Mouse (Mus musculus): ENCODE measurements around the gene Raver1. TPM values are rescaled to one million over a fixed set of nuclear protein-coding genes. Genes with fewer than 3 reads are reported as not detected.
"Not testable (repeated sequence)": the region's sequence is repeated elsewhere in the genome, so short reads cannot be mapped to it uniquely, and the experiment has no call there.

Raver1 gene
- polyA plus RNA-seq, 1 experiment from 2014 or later = 44.9 TPM

DNA sequence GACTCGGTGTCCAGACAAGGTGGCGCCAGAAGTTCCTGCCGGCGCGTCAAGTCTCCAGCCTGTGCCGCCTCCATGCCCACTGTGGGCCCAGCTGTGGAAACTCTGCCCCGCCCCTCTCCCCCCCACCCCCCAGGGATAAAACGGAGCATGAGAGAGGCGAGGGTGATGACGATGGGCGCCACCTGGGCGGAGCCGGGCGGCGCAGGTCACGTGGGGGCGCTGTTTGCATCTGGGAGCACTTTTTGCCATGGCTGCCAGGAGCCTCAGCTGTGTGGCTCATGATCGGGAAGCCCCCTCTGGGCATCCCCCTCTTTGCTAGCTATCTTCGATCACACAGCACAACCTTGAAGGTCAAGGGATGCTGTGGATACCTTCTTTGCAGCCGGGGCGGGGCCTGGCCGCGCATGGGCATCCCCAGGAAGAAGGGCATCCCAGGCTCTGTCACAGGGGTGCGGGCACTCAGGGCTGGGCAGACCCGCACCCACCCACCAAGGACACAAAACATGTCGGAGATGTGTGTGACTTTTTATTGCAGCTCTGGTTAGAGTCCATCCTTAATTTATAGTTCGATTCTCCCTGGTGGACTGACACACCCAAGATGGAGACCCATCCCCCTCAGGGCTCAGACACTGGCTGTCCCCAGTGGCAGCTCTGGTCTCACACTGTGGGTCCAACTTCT, 24.7 kb downstream of the Raver1 start, which contains the start of gene Zglp1:
Gene Zglp1, minus strand, starts transcription at position 88 of the 679 bp plus-strand sequence.
- H3K36me3 ChIP-seq (ENCODE audit: control insufficient read depth, insufficient read depth, low read length) = peaks cover 59% of the 10 kb centered on the region
- no peak within 1 kb of the TSS for H3K27ac ChIP-seq (replicated peaks in 1 of 2; ENCODE audit: control insufficient read depth in 1 of 2, insufficient read depth in 1 of 2, low read depth in 2 of 2, low read length in 2 of 2)
- WGBS = 81% methylated on average over 27 of the region's 27 CpGs
- H3K4me1 ChIP-seq (ENCODE audit: control insufficient read depth in 2 of 2, insufficient read depth in 2 of 2, low read length in 2 of 2) = no peaks in the 10 kb centered on the region
- no peaks in the 10 kb centered on the region for H3K9me3 ChIP-seq (ENCODE audit: control insufficient read depth, low read length)
- no peak for ATAC-seq (ENCODE audit: insufficient number of reproducible peaks, insufficient read depth, low FRiP score, low read depth)
- H3K9ac ChIP-seq (ENCODE audit: low read length) = no peak within 1 kb of the TSS
- no peaks in the 10 kb centered on the region for H3K27me3 ChIP-seq (ENCODE audit: control insufficient read depth, insufficient read depth, low read length)
- no peak within 1 kb of the TSS for H3K4me2 ChIP-seq (ENCODE audit: low read length)
- H3K4me3 ChIP-seq (ENCODE audit: control insufficient read depth in 1 of 2, insufficient read depth in 1 of 2, low read depth in 1 of 2, low read length in 2 of 2) = no peak within 1 kb of the TSS

DNA sequence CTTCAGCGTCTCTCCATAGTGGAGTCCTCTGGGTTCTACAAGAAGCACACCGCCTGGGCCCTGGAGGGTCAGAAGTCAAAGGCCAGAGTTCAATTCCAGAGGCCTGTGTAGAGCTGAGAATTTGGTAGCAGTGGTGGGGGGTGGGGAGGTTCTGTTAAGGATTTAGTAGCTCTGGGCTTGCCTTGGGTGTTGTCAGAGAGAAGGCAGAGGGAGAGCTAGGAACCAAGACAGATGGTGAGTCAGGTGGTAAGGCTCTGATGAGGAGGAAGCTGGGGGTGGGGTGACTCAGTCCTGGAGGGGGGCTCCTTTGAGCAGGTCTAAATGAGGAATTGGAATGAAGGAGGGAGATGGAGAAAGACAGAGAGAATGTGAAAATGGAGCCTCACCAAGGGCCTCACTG, 28.9 kb downstream of the Raver1 start:
- Histone ChIP-seq H3K4me3 (ENCODE audit: control insufficient read depth in 1 of 2, insufficient read depth in 1 of 2, low read depth in 1 of 2, low read length in 2 of 2) (no peak overlapping the region), H3K4me2 (ENCODE audit: low read length) (no peak overlapping the region), H3K4me1 (ENCODE audit: control insufficient read depth in 2 of 2, insufficient read depth in 2 of 2, low read length in 2 of 2) (no peaks in the 10 kb centered on the region), H3K36me3 (ENCODE audit: control insufficient read depth, insufficient read depth, low read length) (peaks cover 42% of the 10 kb centered on the region), H3K27me3 (ENCODE audit: control insufficient read depth, insufficient read depth, low read length) (no peaks in the 10 kb centered on the region), H3K9me3 (ENCODE audit: control insufficient read depth, low read length) (no peaks in the 10 kb centered on the region), H3K9ac (ENCODE audit: low read length) (no peak overlapping the region), H3K27ac (replicated peaks in 1 of 2; ENCODE audit: control insufficient read depth in 1 of 2, insufficient read depth in 1 of 2, low read depth in 2 of 2, low read length in 2 of 2) (no peak overlapping the region)
- 94% methylated on average over 2 of the region's 2 CpGs for WGBS
- no peak for ATAC-seq (ENCODE audit: insufficient number of reproducible peaks, insufficient read depth, low FRiP score, low read depth)

DNA sequence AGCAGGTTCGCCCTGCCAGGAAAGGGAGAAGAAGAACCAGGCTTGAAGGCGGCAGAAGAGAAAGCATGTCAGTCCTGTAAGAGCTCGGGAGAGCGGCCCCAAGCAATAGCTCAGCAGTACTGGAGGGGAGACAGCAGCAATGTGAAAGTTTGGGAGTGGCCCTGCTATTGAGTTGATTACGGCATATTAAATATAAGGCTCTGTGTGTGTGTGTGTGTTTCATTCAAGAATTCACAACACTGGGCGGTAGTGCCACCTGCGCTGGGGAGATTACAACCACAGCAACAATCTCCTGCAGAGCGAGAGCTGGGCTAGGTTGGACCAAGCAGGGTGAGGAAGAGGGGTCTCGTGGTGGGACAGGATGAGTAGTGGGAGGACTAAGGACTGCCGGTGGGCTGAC, 40.2 kb downstream of the Raver1 start:
- Histone ChIP-seq H3K4me3 (ENCODE audit: control insufficient read depth in 1 of 2, insufficient read depth in 1 of 2, low read depth in 1 of 2, low read length in 2 of 2) (no peak overlapping the region), H3K9me3 (ENCODE audit: control insufficient read depth, low read length) (no peaks in the 10 kb centered on the region), H3K36me3 (ENCODE audit: control insufficient read depth, insufficient read depth, low read length) (no peaks in the 10 kb centered on the region), H3K4me1 (ENCODE audit: control insufficient read depth in 2 of 2, insufficient read depth in 2 of 2, low read length in 2 of 2) (no peaks in the 10 kb centered on the region), H3K27me3 (ENCODE audit: control insufficient read depth, insufficient read depth, low read length) (no peaks in the 10 kb centered on the region), H3K27ac (replicated peaks in 1 of 2; ENCODE audit: control insufficient read depth in 1 of 2, insufficient read depth in 1 of 2, low read depth in 2 of 2, low read length in 2 of 2) (no peak overlapping the region), H3K4me2 (ENCODE audit: low read length) (no peak overlapping the region), H3K9ac (ENCODE audit: low read length) (no peak overlapping the region)
- 54% methylated on average over 10 of the region's 10 CpGs for WGBS
- ATAC-seq (ENCODE audit: insufficient number of reproducible peaks, insufficient read depth, low FRiP score, low read depth) = no peak

GRCm38 (mm10) chr9:21045235-21045634, 46.6 kb downstream of the Raver1 start:
- no peaks in the 10 kb centered on the region for H3K4me1 ChIP-seq (ENCODE audit: control insufficient read depth in 2 of 2, insufficient read depth in 2 of 2, low read length in 2 of 2)
- no peaks in the 10 kb centered on the region for H3K27me3 ChIP-seq (ENCODE audit: control insufficient read depth, insufficient read depth, low read length)
- no peak for ATAC-seq (ENCODE audit: insufficient number of reproducible peaks, insufficient read depth, low FRiP score, low read depth)
- no peak overlapping the region for H3K4me2 ChIP-seq (ENCODE audit: low read length)
- H3K9me3 ChIP-seq (ENCODE audit: control insufficient read depth, low read length) = no peaks in the 10 kb centered on the region
- no peak overlapping the region for H3K4me3 ChIP-seq (ENCODE audit: control insufficient read depth in 1 of 2, insufficient read depth in 1 of 2, low read depth in 1 of 2, low read length in 2 of 2)
- H3K36me3 ChIP-seq (ENCODE audit: control insufficient read depth, insufficient read depth, low read length) = no peaks in the 10 kb centered on the region
- H3K27ac ChIP-seq (replicated peaks in 1 of 2; ENCODE audit: control insufficient read depth in 1 of 2, insufficient read depth in 1 of 2, low read depth in 2 of 2, low read length in 2 of 2) = no peak overlapping the region
- H3K9ac ChIP-seq (ENCODE audit: low read length) = no peak overlapping the region
- WGBS = 68% methylated on average over 3 of the region's 3 CpGs

- H3K27ac ChIP-seq (replicated peaks in 1 of 2; ENCODE audit: control insufficient read depth in 1 of 2, insufficient read depth in 1 of 2, low read depth in 2 of 2, low read length in 2 of 2); ATAC-seq (ENCODE audit: insufficient number of reproducible peaks, insufficient read depth, low FRiP score, low read depth); H3K36me3 ChIP-seq (ENCODE audit: control insufficient read depth, insufficient read depth, low read length); H3K4me2 ChIP-seq (ENCODE audit: low read length); H3K9me3 ChIP-seq (ENCODE audit: control insufficient read depth, low read length); H3K4me1 ChIP-seq (ENCODE audit: control insufficient read depth in 2 of 2, insufficient read depth in 2 of 2, low read length in 2 of 2); H3K4me3 ChIP-seq (ENCODE audit: control insufficient read depth in 1 of 2, insufficient read depth in 1 of 2, low read depth in 1 of 2, low read length in 2 of 2); H3K9ac ChIP-seq (ENCODE audit: low read length); H3K27me3 ChIP-seq (ENCODE audit: control insufficient read depth, insufficient read depth, low read length): not testable (repeated sequence)
- 62% methylated on average over 1 of the region's 1 CpGs for whole genome bisulfite sequencing
These were observed 47.0 kb downstream of the Raver1 start for GRCm38 (mm10) chr9:21044785-21045184.

GRCm38 (mm10) chr9:21043563-21043962, 48.2 kb downstream of the Raver1 start:
- H3K27me3 ChIP-seq (ENCODE audit: control insufficient read depth, insufficient read depth, low read length) = peaks cover 5% of the 10 kb centered on the region; the same call in 1 of the 2 replicates
- no peaks in the 10 kb centered on the region for H3K36me3 ChIP-seq (ENCODE audit: control insufficient read depth, insufficient read depth, low read length)
- no peak overlapping the region for H3K4me3 ChIP-seq (ENCODE audit: control insufficient read depth in 1 of 2, insufficient read depth in 1 of 2, low read depth in 1 of 2, low read length in 2 of 2)
- no peak overlapping the region for H3K27ac ChIP-seq (replicated peaks in 1 of 2; ENCODE audit: control insufficient read depth in 1 of 2, insufficient read depth in 1 of 2, low read depth in 2 of 2, low read length in 2 of 2)
- 63% methylated on average over 4 of the region's 4 CpGs for WGBS
- no peaks in the 10 kb centered on the region for H3K4me1 ChIP-seq (ENCODE audit: control insufficient read depth in 2 of 2, insufficient read depth in 2 of 2, low read length in 2 of 2)
- H3K9me3 ChIP-seq (ENCODE audit: control insufficient read depth, low read length) = peaks cover 3% of the 10 kb centered on the region; the same call in 1 of the 2 replicates
- no peak overlapping the region for H3K9ac ChIP-seq (ENCODE audit: low read length)
- no peak for ATAC-seq (ENCODE audit: insufficient number of reproducible peaks, insufficient read depth, low FRiP score, low read depth)
- H3K4me2 ChIP-seq (ENCODE audit: low read length) = no peak overlapping the region

DNA sequence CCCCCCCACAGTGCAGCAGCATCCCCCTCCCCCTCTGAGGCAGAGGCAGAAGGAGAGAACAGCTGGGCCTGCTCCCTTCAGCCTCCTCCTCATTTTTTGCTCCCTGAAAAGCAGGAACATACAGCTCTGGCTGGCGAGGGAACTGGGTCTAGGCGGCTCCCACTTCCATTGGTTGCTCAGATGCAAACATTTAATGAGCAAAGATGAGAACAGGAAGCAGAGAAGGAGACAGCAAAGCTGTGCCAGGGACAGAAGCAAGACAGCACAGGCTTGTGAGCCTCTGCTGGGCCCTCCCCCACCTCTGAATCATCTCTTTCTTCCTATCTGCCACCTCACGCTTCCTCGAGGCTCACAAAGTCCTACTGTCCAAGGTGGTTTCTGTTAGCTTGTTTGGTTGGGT, 50.5 kb downstream of the Raver1 start:
- no peak overlapping the region for H3K4me2 ChIP-seq (ENCODE audit: low read length)
- no peak overlapping the region for H3K4me3 ChIP-seq (ENCODE audit: control insufficient read depth in 1 of 2, insufficient read depth in 1 of 2, low read depth in 1 of 2, low read length in 2 of 2)
- no peak for ATAC-seq (ENCODE audit: insufficient number of reproducible peaks, insufficient read depth, low FRiP score, low read depth)
- H3K4me1 ChIP-seq (ENCODE audit: control insufficient read depth in 2 of 2, insufficient read depth in 2 of 2, low read length in 2 of 2) = peaks cover 13 to 17% of the 10 kb centered on the region in 2 experiments
- H3K9ac ChIP-seq (ENCODE audit: low read length) = no peak overlapping the region
- peaks cover 3% of the 10 kb centered on the region; the same call in 1 of the 2 replicates for H3K9me3 ChIP-seq (ENCODE audit: control insufficient read depth, low read length)
- H3K27me3 ChIP-seq (ENCODE audit: control insufficient read depth, insufficient read depth, low read length) = peaks cover 27% of the 10 kb centered on the region
- WGBS = 48% methylated on average over 4 of the region's 4 CpGs
- H3K27ac ChIP-seq (replicated peaks in 1 of 2; ENCODE audit: control insufficient read depth in 1 of 2, insufficient read depth in 1 of 2, low read depth in 2 of 2, low read length in 2 of 2) = no peak overlapping the region
- no peaks in the 10 kb centered on the region for H3K36me3 ChIP-seq (ENCODE audit: control insufficient read depth, insufficient read depth, low read length)

GRCm38 (mm10) chr9:21039779-21040178, 52.0 kb downstream of the Raver1 start:
- Histone ChIP-seq H3K27me3 (ENCODE audit: control insufficient read depth, insufficient read depth, low read length) (peaks cover 42% of the 10 kb centered on the region), H3K4me2 (ENCODE audit: low read length) (no peak overlapping the region), H3K36me3 (ENCODE audit: control insufficient read depth, insufficient read depth, low read length) (no peaks in the 10 kb centered on the region), H3K9me3 (ENCODE audit: control insufficient read depth, low read length) (peaks cover 3% of the 10 kb centered on the region; the same call in 1 of the 2 replicates), H3K9ac (ENCODE audit: low read length) (no peak overlapping the region), H3K4me1 (ENCODE audit: control insufficient read depth in 2 of 2, insufficient read depth in 2 of 2, low read length in 2 of 2) (peaks cover 16 to 21% of the 10 kb centered on the region in 2 experiments), H3K4me3 (ENCODE audit: control insufficient read depth in 1 of 2, insufficient read depth in 1 of 2, low read depth in 1 of 2, low read length in 2 of 2) (no peak overlapping the region), H3K27ac (replicated peaks in 1 of 2; ENCODE audit: control insufficient read depth in 1 of 2, insufficient read depth in 1 of 2, low read depth in 2 of 2, low read length in 2 of 2) (no peak overlapping the region)
- WGBS = 73% methylated on average over 3 of the region's 3 CpGs
- ATAC-seq (ENCODE audit: insufficient number of reproducible peaks, insufficient read depth, low FRiP score, low read depth) = no peak

Measured in heart, embryonic 14.5 days (tissue).